Mouse (Mus musculus) gastrocnemius, postnatal 36 days (tissue): ENCODE measurements at regions not wholly inside any gene's neighbourhood (a gene's known extent, or its start where the extent isn't known, plus 50 kb on each side); places are given as distances from the start of the nearest gene placed in this dataset.

Source experiments
- DNase-seq, 2 experiments: peaks; one replicate each; pipeline ENCODE4 v3.0.0; 2022
- intact Hi-C: fragments of 180-260 bp; cut with DNase I; formaldehyde crosslinking; loops from one replicate; pipeline ENCODE4 v1.15.1; 2025

- intact Hi-C loops: no loop called here
- no peak for DNase-seq
Observed at GRCm38 (mm10) chr3:110366151-110366550, 115.4 kb upstream of the Prmt6 start.

GRCm38 (mm10) chr3:110361900-110362299 is 111.1 kb upstream of the Prmt6 start:
- intact Hi-C loops: no loop called here
- no peak for DNase-seq

DNA sequence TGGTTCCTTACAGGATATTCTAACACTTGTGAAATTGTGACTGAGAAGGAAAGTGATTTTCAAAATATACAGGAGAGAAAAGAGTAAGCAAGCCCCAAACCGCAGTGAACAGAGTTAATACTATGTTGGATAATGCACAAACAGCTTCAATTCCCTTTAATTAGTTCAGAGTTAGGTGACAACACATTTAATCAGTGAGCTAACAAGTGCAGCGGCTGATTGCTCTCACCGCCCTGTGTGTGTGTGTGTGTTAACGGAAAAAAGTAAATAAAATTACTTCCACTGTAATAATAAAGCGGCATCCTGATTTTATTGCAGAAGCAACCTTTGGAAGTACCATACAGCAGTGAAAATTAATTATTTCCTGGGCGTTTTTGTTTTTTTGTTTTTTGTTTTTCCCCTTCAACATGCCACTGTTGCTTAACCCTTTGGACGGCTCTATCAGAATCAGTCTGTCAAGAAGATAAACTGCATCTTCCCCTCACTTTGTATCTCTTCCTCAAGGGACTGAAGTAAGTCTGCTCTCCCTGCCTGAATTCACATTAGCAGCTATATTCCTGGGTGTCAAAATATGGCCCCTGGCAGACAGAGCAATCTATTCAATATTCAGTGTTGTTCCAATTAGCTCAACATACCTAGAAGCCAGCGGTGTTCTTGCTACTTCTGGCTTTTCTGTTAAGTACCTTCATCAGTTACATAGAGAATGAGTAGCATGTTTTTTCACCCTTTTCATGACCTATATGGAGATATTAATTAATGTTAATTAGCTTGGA is 106.2 kb upstream of the Prmt6 start:
- intact Hi-C loops: no loop called here
- no peak for DNase-seq

GRCm38 (mm10) chr3:110353654-110354053 is 102.9 kb upstream of the Prmt6 start:
- DNase-seq: no peak
- intact Hi-C loops: no loop called here

DNA sequence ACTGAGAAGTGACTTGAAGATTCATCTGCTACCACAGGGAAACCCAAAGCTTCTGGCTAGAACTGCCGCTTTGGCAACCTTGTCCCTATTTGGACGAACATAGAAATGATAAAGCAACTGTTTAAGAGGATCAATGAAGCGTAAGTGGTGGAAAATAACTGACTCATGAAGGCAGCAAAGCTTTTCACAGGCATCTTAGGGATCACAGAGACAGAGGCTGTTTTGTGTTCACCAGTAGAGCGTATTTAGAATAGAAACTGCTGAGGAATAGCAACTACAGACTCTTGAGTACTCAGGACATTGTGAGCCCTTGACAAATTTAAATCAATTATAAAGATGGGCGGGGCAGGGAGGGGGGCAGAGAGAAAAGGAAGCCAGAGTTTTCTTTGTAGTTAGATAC is 99.3 kb upstream of the Prmt6 start:
- intact Hi-C loops: no loop called here
- no peak for DNase-seq

GRCm38 (mm10) chr3:110349446-110349845 is 98.6 kb upstream of the Prmt6 start:
- DNase-seq: no peak
- intact Hi-C loops: no loop called here

DNA sequence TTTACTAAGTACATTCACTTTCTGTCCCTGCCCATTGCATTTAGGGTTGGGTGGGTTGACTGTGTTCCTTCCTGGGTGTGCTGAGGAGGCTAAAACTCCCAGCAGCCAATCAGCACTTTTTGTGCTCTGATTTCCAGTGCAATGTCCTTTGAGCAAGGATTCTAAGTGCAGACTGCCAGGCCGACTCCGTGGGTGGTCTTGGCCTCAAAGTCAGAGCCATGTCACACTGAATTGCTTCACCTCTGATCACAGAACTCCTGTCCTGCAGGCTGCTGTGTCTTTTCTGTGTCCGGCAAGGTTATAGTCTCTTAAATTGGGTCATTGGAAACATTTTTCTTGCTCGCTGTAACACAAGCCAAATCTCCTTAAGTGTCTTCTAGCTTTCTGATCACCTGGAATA is 94.0 kb upstream of the Prmt6 start:
- DNase-seq: peak in 1 of 2 experiments; percentile 14
- intact Hi-C loops: no loop called here

- DNase-seq: no peak
- intact Hi-C loops: no loop called here
Observed at GRCm38 (mm10) chr3:110340067-110340466, 89.3 kb upstream of the Prmt6 start.

GRCm38 (mm10) chr3:110339026-110339606 is 88.3 kb upstream of the Prmt6 start:
- no peak for DNase-seq

GRCm38 (mm10) chr3:110329175-110329574 is 78.4 kb upstream of the Prmt6 start:
- intact Hi-C loops: no loop called here
- no peak for DNase-seq

More at GRCm38 (mm10) chr3:110339026-110339606, 88.3 kb upstream of the Prmt6 start:
- intact Hi-C loops: no loop called here

DNA sequence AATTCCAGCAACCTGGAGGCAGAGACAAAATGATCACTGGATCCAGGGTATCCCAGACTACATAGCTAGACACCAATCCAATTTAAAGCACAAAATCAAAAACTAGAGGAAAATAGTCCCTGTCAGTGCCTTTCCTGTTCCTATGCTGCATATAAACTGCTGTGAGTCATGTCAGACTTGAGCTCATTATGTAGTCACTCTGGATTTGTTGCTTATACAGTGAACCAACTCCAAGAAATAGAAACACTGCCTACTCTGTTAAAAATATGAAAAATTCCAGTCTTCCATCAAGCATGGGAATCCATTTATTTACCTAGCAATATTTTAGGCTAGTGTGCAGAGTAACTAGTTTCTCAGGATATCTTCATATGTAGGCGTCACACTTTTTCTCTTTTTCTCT is 59.5 kb upstream of the Prmt6 start:
- intact Hi-C loops: no loop called here
- no peak for DNase-seq

GRCm38 (mm10) chr3:110303166-110303565 is 52.4 kb upstream of the Prmt6 start:
- intact Hi-C loops: no loop called here
- peak in 1 of 2 experiments; percentile 62 for DNase-seq
